Mouse (Mus musculus): ENCODE results near the gene Cd46. TPM values are rescaled to one million over a fixed set of nuclear protein-coding genes. Genes with fewer than 3 reads are reported as not detected.

The Cd46 gene
- total RNA-seq, 2 experiments from 2014 or later: 1.9 TPM

GRCm38 (mm10) chr1:195016811-195017501 is 75.1 kb downstream of the Cd46 start:
- Histone ChIP-seq H3K27ac (peak overlapping the region; percentile 98), H3K4me3 (peak overlapping the region; percentile 82)
- intact Hi-C loops (cut with DNase I): loop anchor here (1.0 kb wide), 1 partner anchor 41 kb away; no protein-coding TSS in a partner anchor
- TF ChIP-seq CTCF (IDR thresholded peaks at IDR 0.05): peak; percentile 55
- peak; percentile 82 for DNase-seq

GRCm38 (mm10) chr1:195015281-195015680 is 76.8 kb downstream of the Cd46 start:
- DNase-seq: no peak
- intact Hi-C loops (cut with DNase I): no loop called here
- peak overlapping the region; percentile 98 for H3K27ac ChIP-seq
- TF ChIP-seq CTCF (IDR thresholded peaks at IDR 0.05): no peak
- no peak overlapping the region for H3K4me3 ChIP-seq

GRCm38 (mm10) chr1:195014201-195014885 is 77.7 kb downstream of the Cd46 start:
- Histone ChIP-seq H3K4me3 (0 out of 2 replicates have a peak overlapping the region, but pooled peaks have one; percentile 23), H3K27ac (peak overlapping the region; percentile 98)
- intact Hi-C loops (cut with DNase I): no loop called here
- DNase-seq: no peak
- TF ChIP-seq CTCF (IDR thresholded peaks at IDR 0.05): no peak

- TF ChIP-seq CTCF (IDR thresholded peaks at IDR 0.05): no peak
- peak overlapping the region; percentile 98 for H3K27ac ChIP-seq
- DNase-seq: no peak
- intact Hi-C loops (cut with DNase I): no loop called here
- H3K4me3 ChIP-seq: no peak overlapping the region
Measured at GRCm38 (mm10) chr1:195012531-195012930, 79.5 kb downstream of the Cd46 start.

- Histone ChIP-seq H3K27ac (peak overlapping the region; percentile 29), H3K4me3 (no peak overlapping the region)
- no peak for TF ChIP-seq CTCF (IDR thresholded peaks at IDR 0.05)
- intact Hi-C loops (cut with DNase I): no loop called here
- no peak for DNase-seq
Measured at GRCm38 (mm10) chr1:195006267-195006666, 85.8 kb downstream of the Cd46 start.

GRCm38 (mm10) chr1:195004194-195004593 is 87.9 kb downstream of the Cd46 start:
- TF ChIP-seq CTCF (IDR thresholded peaks at IDR 0.05): no peak
- no peak overlapping the region; the same call in 1 of the 2 replicates for H3K27ac ChIP-seq
- no peak for DNase-seq
- no peak overlapping the region for H3K4me3 ChIP-seq
- intact Hi-C loops (cut with DNase I): no loop called here

- intact Hi-C loops (cut with DNase I): no loop called here
- TF ChIP-seq CTCF (IDR thresholded peaks at IDR 0.05): no peak
- H3K4me3 ChIP-seq: no peak overlapping the region
- no peak for DNase-seq
- H3K27ac ChIP-seq: 0 out of 2 replicates have a peak overlapping the region, but pooled peaks have one; percentile 16
Measured at GRCm38 (mm10) chr1:195003328-195003727, 88.7 kb downstream of the Cd46 start.

GRCm38 (mm10) chr1:194998396-194998795 is 93.7 kb downstream of the Cd46 start:
- no peak for TF ChIP-seq CTCF (IDR thresholded peaks at IDR 0.05)
- DNase-seq: no peak
- Histone ChIP-seq H3K27ac (peak overlapping the region; percentile 21), H3K4me3 (no peak overlapping the region)
- intact Hi-C loops (cut with DNase I): no loop called here

GRCm38 (mm10) chr1:194995196-194995595 is 96.9 kb downstream of the Cd46 start:
- H3K27ac ChIP-seq: peak overlapping the region; percentile 85
- intact Hi-C loops (cut with DNase I): no loop called here
- DNase-seq: peak; percentile 43

GRCm38 (mm10) chr1:194994262-194994661 is 97.8 kb downstream of the Cd46 start:
- DNase-seq: no peak
- no peak for TF ChIP-seq CTCF (IDR thresholded peaks at IDR 0.05)
- intact Hi-C loops (cut with DNase I): no loop called here
- H3K4me3 ChIP-seq: no peak overlapping the region
- peak overlapping the region; percentile 85 for H3K27ac ChIP-seq

More at GRCm38 (mm10) chr1:194995196-194995595, 96.9 kb downstream of the Cd46 start:
- H3K4me3 ChIP-seq: no peak overlapping the region
- no peak for TF ChIP-seq CTCF (IDR thresholded peaks at IDR 0.05)

- no peak overlapping the region for H3K4me3 ChIP-seq
- intact Hi-C loops (cut with DNase I): no loop called here
- TF ChIP-seq CTCF (IDR thresholded peaks at IDR 0.05): no peak
- H3K27ac ChIP-seq: peak overlapping the region; percentile 85
- DNase-seq: no peak
Measured at GRCm38 (mm10) chr1:194993409-194993988, 98.5 kb downstream of the Cd46 start.

- intact Hi-C loops (cut with DNase I): no loop called here
- peak; percentile 73 for DNase-seq
- Histone ChIP-seq H3K4me3 (peak overlapping the region; percentile 31), H3K27ac (peak overlapping the region; percentile 85)
- TF ChIP-seq CTCF (IDR thresholded peaks at IDR 0.05): no peak
Measured at GRCm38 (mm10) chr1:194992589-194993317, 99.3 kb downstream of the Cd46 start.

All from gastrocnemius, adult 2 months (tissue).